Mouse (Mus musculus): ENCODE results near the gene Pik3cb.

GRCm38 (mm10) chr9:99131119-99131518 is 9.3 kb downstream of the Pik3cb start:
- TF ChIP-seq CTCF (IDR thresholded peaks at IDR 0.05; ENCODE audit: low read depth, low read length) (no peak), GATA1 (IDR thresholded peaks at IDR 0.05; ENCODE audit: borderline replicate concordance, low read length) (no peak), GATA2 (IDR thresholded peaks at IDR 0.05; ENCODE audit: borderline replicate concordance, low read depth, low read length) (no peak)
